Mouse (Mus musculus) urinary bladder, postnatal 4 days (tissue): Measurements from ENCODE around the gene Dync1li2.

Experiments used
- DNase-seq, 2 experiments: peaks; one replicate each; pipeline ENCODE4 v3.0.0; 2021 to 2022; ENCODE audit warnings: low spot score in 2 of 2

Gene Dync1li2

DNA sequence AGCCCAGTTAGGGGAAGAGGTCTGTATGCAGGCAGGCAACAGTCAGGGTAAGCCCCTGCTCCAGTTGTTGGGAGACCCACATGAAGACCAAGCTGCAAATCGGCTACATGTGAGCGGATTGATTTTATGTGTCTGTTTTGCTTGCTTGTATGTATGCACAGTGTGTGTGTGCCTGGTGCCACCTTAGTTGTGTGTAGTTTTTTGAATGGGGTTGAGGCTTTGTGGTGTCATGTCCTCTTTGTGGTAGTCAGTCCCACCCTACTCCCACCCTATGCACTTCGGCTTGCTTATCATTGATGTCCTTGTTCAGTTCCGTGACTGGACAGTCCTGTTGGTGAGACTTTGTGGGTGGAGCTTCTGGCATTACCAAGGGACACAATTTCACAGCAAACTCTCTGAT, 29.1 kb downstream of the Dync1li2 start:
- no peak for DNase-seq

DNA sequence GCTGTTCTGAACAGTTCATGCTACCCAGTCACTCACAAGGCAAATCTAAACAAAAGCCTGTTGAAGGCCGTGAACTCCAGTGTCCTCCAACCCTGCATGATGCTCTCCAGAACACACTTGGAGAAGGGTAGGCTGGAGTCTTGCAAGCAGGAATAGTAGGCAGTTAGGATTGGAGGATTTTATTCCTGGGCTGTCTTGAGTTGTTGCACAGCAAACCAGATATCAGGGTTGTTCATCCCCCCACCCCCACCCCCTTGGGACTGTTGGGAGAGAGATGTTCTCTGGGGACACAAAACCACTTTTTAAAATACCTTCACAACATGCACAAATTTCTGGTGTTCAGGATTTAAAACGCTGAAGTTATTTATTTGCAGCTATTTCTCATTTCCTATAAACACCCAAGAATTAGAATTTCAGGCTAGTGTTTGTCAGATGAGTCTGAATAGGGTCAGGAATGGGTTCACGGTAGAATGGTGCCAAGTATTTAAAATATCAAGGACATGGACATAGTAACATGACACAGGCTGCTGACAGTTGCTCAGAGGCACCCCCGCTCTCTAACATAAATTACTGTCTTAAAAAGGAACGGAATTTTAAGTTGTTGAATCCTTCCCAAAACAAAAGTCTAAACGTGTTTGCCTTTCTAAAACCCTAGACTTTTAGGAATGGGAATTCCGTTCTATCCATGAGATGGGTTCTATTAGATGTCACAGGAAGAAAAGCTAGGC, 29.9 kb downstream of the Dync1li2 start:
- no peak for DNase-seq

DNA sequence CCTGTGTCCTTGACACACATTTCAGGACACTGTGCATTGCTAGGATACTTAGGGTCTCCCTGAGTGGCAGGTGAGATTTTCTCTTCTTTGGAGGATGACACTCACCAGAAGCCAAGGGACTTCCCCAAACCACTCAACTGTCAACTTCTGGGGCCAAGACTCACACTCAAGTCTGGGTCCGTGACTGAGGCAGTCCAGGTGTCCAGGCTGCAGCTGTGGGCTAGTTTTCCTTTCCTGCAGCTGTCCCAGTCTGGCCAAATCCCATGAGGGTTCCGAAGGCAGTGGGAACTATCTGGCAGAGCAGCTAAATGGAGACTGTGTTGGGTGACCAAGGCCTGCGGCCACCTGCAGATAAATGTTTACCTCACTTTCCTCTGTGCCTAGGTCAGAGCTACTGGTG, 30.9 kb downstream of the Dync1li2 start:
- no peak for DNase-seq

- DNase-seq: no peak
Observed at GRCm38 (mm10) chr8:104411468-104411867, 31.4 kb downstream of the Dync1li2 start.

DNA sequence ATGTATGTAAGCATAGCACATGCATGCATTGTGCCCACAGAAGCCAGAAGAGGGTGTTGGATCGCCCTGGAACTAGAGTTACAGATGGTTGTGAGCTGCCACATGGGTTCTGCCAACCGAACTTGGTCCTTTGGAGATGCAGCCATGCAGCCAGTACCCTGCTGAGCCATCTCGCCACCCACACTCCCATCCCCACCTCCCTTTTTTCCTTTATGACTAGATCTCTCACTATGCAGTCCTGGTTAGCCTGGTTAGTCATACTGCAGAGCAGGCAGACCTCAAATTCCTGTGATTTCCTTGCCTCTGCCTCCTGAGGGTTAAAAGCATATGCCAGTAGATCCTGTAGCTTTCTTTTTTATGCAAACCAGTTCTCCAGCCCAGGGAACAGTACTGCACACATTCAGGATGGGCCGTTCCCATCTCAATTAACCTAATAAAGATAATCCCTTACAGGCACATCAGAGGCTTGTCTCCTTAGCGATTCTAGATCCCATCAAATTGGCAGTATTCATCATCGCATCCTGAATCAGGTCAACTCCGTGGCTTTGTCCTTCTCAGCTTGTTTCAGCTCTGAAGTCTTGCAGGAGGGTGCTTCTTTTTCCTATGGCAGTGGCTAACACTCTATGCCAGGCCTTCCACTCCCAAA, 32.1 kb downstream of the Dync1li2 start:
- no peak for DNase-seq

DNA sequence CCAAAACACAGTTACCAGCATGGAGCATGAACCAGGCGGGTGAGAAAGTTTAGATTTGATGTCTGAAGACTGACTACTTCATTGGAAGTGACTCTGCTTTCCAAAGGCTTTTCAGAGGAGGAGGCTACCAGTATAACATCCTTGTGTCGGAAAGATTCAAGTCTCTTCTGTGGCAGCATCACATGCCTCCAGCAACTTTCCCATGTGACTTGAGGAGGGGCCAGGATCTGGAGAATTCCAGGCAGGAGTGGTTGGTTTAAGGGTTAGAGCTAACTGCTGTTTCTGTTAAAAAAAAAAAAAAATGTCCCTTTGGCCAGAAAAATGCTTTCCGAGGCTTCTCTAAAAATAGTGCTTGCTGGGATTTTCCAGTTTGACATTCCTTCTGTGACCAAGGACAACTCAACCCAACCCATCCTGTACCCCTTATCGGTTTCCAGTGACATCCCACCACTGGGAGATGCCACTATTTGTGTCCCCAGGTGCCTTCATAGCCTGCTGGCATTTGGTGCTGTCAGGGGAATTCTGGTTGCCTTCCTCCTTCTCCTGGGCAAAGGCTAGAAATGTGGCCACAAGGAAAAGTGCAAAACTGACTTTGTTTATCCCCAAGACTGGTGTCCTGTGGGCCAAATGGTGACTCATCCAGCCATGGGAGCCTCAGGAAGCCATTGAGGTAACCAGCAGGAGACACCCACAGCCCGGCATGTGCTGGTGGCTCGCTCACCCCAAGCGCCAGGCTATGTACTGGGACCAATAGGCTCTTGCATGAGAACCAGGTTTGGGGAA, 34.3 kb downstream of the Dync1li2 start:
- DNase-seq: no peak

DNA sequence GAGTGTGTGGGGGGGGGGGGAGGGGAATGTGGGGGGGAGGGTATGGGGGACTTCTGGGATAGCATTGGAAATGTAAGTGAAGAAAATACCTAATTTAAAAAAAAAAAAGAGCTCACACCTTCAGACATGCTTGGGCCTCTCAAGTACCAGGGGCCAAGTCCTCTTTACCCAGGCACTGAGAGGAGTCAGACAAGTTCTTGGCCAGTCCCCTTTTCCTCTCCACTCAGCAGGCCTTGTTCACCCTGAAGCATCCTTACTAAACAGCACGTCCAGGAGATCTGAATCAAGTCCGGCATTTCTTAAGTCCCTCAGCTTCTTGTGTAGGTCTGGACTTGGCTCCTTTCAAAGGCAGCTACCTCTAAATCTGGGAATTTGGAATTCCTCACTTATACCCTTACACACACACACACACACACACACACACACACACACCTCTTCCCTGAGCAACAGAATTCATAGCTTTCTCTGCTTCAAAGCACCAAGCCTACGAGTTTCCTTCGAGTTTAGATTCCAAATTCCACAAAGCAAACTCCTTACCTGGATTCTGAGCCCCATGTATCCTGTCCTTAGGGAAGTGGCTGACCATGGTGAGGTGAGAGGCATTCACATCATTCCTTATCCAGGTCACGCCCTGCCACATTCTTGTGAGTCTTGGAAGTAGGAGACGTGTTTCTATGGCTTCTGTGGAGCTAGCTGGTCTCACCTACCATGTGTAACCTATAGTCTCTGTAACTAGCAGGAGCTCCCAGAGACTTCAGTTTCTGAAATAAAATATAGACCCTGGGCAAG, 36.3 kb downstream of the Dync1li2 start:
- no peak for DNase-seq

- DNase-seq: no peak
Observed at GRCm38 (mm10) chr8:104405430-104406187, 37.2 kb downstream of the Dync1li2 start.

DNA sequence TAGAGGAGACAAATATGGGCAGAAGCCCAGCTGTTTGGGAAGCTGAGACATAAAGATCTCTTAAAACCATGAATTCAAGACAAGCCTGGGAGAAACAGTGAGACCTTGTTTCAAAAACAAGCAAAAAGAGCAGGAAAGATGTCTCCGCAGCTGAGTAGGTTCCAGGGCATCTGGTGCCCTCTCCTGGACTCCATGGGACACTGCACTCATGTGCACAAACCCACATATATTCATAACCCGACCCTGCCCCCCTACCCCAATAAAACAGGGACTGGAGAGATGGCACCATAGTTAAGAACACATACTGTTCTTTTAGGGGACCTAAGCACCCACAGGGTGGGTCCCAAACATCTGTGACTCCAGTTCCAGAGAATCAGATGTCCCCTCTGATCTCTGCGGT, 39.3 kb downstream of the Dync1li2 start:
- DNase-seq: no peak

DNA sequence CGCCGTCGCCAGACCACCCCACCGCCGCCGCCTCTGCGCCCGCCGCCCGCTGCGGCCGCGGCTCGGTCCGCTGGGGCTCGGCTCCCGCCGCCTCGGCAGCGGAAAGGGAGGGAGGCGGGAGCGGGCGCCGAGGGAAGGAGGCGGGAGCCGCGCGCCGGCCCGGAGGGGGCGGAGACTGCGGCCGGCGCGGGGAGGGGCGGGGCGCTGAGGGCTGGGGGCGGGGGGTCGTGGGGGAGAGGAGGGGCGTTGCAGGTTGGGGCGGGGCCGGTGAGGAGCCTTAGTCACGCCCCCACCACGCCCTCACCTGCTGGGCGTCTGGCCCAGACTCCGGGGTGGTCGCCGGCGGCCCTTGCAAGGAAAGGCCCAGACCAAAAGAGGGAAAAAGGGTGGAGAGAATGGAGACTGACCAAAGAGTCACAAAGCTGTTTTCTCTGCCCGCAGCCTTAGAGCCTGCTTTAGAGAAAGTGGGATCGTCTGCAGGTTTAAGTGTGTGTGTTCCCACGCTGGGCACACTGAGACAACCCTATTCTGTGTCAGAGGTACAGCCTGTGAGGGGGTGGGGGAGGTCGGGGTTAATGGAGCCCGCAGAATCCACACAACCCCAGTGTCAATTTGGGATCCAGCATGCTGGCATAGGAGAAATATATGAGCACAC, 47.0 kb downstream of the Dync1li2 start, which contains the start of gene Cmtm4:
Cmtm4 (minus strand) TSS at position 105 of the 655 bp plus-strand sequence.
- DNase-seq: peak in 1 of 2 experiments; percentile 72

- peak in 1 of 2 experiments; percentile 58 for DNase-seq
Observed at GRCm38 (mm10) chr8:104394801-104395702, 47.8 kb downstream of the Dync1li2 start.

GRCm38 (mm10) chr8:104393767-104394166, 49.1 kb downstream of the Dync1li2 start:
- DNase-seq: no peak

DNA sequence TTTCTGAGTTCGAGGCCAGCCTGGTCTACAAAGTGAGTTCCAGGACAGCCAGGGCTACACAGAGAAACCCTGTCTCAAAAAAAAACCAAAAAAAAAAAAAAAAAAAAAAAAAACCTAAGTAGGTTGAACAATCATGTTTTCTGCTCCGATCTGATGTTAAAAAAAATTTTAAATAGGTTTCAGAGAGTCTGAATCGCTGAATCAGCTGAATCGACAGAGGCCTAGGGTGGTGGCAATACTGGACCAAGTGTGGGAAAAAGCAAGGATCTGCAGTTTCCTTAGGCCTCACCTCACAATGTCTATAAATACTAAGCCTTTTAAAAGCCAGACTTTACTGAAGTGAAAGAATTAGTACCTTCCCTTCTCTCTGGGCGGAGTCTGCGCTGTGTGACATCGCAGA, 49.7 kb downstream of the Dync1li2 start:
- no peak for DNase-seq

DNA sequence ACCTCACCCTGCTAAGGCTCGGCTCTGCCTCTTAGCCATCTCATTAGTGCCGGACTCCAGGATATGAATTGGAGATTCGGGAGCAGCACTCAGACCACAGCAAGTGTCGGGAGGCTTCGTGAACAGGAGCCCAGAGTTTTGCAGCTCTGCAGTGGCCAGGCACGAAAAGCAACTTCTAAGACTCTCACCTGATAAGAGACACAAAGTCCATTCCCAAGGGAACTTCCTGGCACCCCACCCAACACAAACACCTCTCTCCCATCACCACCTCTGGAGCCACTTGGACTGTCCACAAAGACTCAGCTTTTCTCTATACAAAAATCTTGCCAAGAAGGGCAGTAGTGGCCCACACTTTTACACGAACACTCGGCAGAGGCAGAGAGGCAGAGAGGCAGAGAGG, 52.6 kb downstream of the Dync1li2 start:
- DNase-seq: no peak

DNA sequence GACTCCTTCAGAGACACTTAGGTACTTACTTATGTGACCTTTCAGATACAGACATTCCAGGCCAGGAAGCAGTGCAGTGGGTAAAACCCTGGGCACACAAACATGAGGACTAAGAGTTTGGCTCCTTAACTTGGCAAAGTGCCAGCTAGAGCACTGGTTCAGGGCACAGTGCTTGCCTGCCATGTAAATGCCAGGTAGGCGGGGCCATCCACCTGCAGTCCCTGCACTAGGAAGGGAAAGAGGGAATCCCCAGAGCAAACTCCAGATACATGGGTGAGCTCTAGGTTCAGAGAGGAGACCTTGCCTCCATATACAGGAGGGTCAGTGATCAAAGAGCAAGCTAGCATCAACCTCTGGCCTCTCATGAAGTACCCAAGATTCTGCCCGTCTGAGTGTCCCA, 54.9 kb downstream of the Dync1li2 start:
- DNase-seq: no peak

DNA sequence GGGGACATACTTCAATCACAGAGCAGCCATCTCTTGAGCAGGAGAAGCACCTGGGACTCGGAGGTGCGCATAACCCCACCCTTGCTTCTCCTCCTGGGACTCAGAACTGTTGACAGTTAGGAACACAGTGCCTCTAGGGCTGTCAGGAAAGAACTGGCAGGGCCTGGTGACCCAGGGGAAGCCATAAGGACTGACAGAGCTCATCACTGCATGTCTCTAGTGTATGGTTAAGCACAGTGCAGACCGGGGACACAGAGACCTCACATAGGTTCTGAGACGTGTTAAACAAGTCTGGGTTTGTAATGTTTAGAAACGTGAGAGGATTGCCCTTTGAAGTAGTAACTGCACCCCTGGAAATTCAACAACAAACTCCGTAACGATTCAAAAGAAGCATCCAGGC, 55.3 kb downstream of the Dync1li2 start:
- no peak for DNase-seq

GRCm38 (mm10) chr8:104386693-104387092, 56.2 kb downstream of the Dync1li2 start:
- no peak for DNase-seq

- no peak for DNase-seq
Observed at GRCm38 (mm10) chr8:104383977-104384376, 58.9 kb downstream of the Dync1li2 start.

DNA sequence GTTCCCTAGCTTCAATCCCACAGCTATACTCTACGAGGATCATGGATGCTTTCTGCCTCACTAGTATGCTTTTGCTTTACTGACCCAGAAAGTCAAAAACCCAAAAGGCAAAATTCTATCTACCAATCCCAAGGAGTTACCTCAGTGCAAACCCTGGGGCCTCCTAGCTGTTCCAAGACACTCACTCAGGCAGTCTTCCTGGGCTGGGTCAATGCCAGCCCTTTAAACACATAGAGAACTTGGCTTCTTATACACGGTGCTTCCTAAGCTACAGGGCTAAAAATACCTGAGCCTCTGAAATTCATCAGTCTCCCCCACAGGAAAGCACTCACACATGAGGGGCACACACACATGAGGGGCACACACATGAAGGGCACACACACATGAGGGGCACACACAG, 59.6 kb downstream of the Dync1li2 start:
- DNase-seq: no peak
